Mouse (Mus musculus) embryonic fibroblast, embryonic 13.5 days (primary cell): ENCODE results near the gene Tiam1.

ENCODE experiments used
- CTCF ChIP-seq: IDR thresholded peaks from 2 replicates; pipeline ENCODE4 v1.5.1; 2011; ENCODE audit warnings: mild to moderate bottlenecking, control low read depth, low read length, moderate library complexity, borderline replicate concordance; ENCODE audit not compliant: insufficient read depth
- POLR2A ChIP-seq: IDR thresholded peaks from 2 replicates; pipeline ENCODE4 v1.6.1; 2011; ENCODE audit warnings: low read depth, mild to moderate bottlenecking, control low read depth, low read length, moderate library complexity

GRCm38 (mm10) chr16:90104714-90105459 is 38.7 kb downstream of the Tiam1 start:
- TF ChIP-seq CTCF = no peak
- no peak for TF ChIP-seq POLR2A
